Mouse (Mus musculus) frontal cortex, postnatal 25 days (tissue): Measurements from ENCODE around the gene Reep3.

Source experiments
- DNase-seq, 2 experiments: peaks; one replicate each; pipeline ENCODE4 v3.0.0; 2022; ENCODE audit warnings: low spot score in 2 of 2

Reep3 gene

GRCm38 (mm10) chr10:67109635-67110034 lies 12.9 kb upstream of the Reep3 start:
- no peak for DNase-seq

- no peak for DNase-seq
These were observed 11.4 kb upstream of the Reep3 start for GRCm38 (mm10) chr10:67108096-67108495.

GRCm38 (mm10) chr10:67107017-67107761 lies 10.4 kb upstream of the Reep3 start:
- no peak for DNase-seq

DNA sequence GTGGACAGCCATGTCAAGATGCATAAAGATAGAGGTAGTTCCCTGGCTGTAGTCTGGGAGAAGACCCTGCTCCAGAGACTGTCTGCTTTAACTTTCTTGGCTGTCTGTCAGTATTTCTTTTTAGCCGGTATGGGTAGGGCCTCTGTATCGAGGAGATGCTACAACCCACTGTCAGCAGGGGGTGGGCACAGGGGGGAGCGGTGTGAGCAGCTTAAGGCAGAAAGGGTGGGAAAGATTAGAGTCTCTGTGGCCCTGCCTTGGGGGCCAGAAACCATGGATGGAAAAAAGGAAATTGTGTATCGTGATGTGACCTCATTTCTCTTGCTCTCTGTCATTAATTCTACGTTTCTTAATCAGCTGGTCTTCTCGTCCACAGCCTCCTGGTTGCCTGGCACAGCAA lies 9.7 kb upstream of the Reep3 start:
- DNase-seq: no peak

DNA sequence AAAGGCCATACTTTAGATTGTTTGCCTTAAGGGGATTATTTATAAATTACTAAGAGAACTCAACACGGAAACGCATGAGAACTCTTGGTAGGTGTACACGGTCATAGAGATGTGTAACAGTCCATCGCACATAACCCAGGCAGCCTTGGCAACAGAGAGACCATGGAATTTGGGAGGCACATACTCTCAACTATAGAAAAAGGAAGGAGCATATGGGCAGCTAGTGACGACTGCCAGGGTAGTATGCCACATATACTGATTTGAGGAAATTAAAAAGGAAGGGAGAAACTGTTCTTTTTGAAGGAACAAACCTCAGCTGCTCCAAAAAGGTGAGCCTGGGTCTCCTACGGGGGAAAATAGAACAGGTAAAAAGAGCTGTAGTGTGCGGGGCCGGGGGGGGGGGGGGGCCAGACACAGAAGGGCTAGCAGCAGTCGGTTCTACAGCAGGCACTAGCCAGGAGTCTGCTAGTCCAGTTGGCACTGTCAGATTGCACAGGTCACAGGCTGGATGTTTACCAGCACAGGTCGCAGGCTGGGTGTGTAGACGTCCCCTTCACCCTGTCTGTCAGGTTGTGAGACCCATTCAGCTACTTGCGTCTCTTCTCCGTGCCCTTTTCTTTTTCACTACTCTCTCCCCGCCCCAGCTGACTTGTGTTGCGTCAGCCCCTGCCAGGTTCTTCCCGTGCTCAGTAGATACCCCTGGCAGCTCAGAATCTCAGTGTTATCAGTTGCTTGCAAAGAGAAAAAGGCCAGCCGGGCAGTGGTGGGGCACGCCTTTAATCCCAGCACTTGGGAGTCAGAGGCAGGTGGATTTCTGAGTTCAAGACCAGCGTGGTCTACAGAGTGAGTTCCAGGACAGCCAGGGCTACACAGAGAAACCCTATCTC lies 8.8 kb upstream of the Reep3 start:
- no peak for DNase-seq

GRCm38 (mm10) chr10:67104543-67104942 lies 7.8 kb upstream of the Reep3 start:
- no peak for DNase-seq

DNA sequence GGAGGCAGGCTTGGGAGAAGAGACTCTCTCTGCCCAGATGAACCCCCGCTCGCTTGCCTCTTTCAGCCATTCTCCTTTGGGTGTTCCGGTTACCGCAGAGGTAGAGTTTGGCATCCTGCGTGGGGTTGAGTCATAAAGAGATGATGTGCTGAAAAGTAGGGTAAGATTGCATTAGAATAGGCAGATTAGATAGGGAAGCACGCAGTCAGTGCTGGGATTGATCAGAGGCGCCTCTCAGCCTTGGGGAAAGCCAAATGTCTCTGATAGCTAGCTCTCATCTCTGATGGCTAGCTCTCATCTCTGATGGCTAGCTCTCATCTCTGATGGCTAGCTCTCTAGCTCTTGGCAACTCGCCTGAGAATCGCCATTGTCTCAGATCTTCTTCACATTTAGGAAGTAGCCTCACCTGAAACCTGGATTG lies 4.1 kb upstream of the Reep3 start:
- DNase-seq: no peak

GRCm38 (mm10) chr10:67100011-67100661 lies 3.4 kb upstream of the Reep3 start:
- no peak for DNase-seq

GRCm38 (mm10) chr10:67099183-67099929 lies 2.6 kb upstream of the Reep3 start:
- no peak for DNase-seq

DNA sequence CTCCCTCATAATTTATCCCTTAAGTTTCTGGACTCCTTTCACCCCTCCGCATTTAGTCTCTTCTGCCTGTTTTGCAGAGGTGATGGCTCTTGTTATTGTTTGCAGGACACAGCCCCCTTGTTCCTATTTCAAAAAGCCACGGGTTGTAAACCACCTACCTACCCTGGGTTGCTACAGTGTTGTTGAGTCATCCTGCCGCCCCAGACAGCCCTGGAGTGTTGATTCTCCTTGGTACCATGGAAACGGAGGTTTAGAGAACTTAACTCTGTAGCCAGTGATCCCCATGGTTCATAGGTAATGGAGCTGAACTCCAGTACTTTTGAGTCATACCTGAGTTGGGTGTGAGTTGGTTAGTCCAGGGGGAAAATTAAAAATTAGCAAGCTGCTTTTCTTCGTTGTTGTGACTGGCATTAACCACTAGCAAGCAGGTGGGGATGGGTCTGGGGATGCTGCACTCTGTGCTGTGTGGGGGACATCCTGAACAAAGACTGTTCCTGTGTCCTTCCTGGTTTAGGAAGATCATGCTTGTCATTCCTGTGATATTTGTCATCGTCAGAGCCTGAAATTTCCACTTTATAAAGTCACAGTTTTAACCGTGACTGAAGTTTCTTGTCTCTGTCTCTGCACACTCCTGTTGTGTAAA lies 1.8 kb upstream of the Reep3 start:
- no peak for DNase-seq

- no peak for DNase-seq
These were observed 849 bp upstream of the Reep3 start for GRCm38 (mm10) chr10:67097437-67098150.

- peak; percentile 56 to 72 for DNase-seq
These were observed 736 bp downstream of the Reep3 start, which contains the start of gene Jmjd1c for GRCm38 (mm10) chr10:67095798-67096620. Gene Jmjd1c (plus strand): TSS chr10:67096125.

GRCm38 (mm10) chr10:67094922-67095321 lies 1.8 kb downstream of the Reep3 start:
- DNase-seq: no peak

DNA sequence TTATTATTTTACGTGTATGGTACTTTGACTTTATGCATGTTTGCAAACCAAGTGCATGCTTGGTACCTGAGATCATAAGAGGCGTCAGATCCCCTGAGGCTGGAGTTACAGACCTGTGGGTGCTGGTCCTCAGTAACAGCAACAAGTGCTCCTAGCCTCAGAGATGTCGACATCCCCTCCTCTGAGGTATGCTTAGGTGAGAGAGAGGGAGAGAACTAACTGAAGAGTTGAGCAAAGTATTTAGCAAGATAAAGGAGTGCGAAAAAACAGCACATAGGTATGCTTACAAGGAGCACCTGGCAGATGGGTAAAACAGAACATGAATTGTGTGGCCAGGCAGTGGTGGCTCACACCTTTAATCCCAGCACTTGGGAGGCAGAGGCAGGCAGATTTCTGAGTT lies 6.1 kb downstream of the Reep3 start:
- DNase-seq: no peak

DNA sequence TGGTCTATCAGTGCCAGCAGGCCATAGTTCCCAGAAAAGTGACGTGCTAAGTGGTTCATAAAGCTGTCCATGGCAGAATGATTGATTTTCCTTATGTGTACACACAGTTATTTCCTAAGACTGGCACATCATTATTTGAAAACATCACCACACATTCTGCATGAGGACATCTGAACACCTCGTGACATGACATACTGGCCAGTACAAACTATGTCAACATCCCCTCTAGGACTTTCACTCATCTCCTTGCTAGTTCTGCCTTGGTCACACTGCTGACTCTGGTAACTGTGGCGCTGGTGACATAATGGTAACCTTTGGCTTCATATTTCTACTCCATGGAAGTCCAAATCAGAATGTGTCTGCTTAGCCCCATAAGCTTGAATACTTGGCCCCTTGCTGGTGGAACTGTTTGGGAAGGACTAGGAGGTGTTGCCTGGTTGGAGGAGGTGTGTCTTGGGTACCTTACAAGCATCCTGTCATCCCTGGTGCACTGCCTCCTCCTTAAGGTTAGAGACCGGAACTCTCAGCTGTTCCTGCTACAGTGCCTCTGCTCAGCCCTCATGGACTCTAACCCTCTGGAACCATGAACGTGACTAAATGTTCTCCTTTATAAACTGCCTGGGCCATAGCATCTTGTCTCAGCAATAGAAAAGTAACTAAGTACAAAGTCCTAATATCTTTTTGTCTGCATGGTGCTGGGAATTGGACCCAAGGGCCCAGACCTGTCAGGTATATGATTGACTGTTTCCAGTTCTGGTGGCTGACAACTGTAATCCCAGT lies 9.1 kb downstream of the Reep3 start:
- DNase-seq: no peak

DNA sequence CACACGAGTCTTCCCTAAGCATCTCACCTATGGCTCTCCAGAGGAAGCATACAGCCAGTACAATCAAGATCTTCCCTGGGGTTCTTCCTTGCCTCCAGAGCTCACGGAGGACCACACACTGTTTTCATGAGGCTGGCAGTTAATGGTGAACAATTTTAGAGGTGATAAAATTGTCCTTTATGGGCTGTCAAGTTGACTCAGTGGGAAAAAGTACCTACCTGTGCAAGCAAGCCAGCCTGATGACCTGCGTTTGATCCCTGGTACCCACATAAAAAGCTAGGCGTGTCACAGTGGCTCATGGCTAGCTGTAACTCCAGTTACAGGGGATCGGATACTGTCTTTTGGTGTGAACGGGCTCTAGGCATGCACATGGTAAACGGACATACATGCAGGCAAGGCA lies 10.8 kb downstream of the Reep3 start:
- DNase-seq: no peak

DNA sequence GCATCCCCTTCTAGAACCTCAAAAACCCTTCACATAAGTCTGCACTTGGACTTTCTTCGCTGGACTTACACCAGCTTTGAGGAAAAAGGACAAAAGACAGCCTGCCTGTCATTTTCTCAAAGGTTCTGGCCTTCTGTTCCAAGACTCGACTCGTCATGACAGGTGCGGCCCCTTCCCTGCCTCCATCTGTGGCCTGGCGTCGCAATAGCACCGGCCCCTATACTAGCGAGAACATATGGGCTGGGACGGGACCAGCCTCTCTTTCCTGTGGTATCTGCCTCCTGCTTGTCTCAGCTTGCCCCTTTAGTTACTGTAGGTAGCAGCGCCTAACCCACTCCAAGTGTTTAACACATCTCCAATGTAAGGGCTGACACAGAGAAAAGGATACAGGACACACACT lies 11.6 kb downstream of the Reep3 start:
- DNase-seq: no peak

GRCm38 (mm10) chr10:67083446-67084166 lies 13.1 kb downstream of the Reep3 start:
- no peak for DNase-seq
